Mouse (Mus musculus): ENCODE data around the gene Rngtt. TPM values are rescaled to one million over a fixed set of nuclear protein-coding genes. Genes with fewer than 3 reads are reported as not detected.

The Rngtt gene
- total and polyA plus RNA-seq, 3 experiments: 15.0 to 18.7 TPM; not detected in 1

GRCm38 (mm10) chr4:33303057-33303456 is 7.1 kb upstream of the Rngtt start:
- TF ChIP-seq ZKSCAN1 (IDR thresholded peaks at IDR 0.05; ENCODE audit: low read depth, low read length): no peak
- TF ChIP-seq MAFK (IDR thresholded peaks at IDR 0.05; ENCODE audit: borderline replicate concordance, low read depth, low read length): no peak
- TF ChIP-seq E2F4 (IDR thresholded peaks at IDR 0.05; ENCODE audit: borderline replicate concordance, low read depth, low read length): no peak
- TF ChIP-seq ELF1 (IDR thresholded peaks at IDR 0.05; ENCODE audit: low read depth, low read length): no peak
- Histone ChIP-seq H3K27me3 (ENCODE audit: control insufficient read depth in 1 of 2, insufficient read depth in 2 of 2, low read length in 2 of 2) (no peaks in the 10 kb centered on the region), H3K9me3 (replicated peaks; ENCODE audit: insufficient read depth, low read length) (no peaks in the 10 kb centered on the region)

DNA sequence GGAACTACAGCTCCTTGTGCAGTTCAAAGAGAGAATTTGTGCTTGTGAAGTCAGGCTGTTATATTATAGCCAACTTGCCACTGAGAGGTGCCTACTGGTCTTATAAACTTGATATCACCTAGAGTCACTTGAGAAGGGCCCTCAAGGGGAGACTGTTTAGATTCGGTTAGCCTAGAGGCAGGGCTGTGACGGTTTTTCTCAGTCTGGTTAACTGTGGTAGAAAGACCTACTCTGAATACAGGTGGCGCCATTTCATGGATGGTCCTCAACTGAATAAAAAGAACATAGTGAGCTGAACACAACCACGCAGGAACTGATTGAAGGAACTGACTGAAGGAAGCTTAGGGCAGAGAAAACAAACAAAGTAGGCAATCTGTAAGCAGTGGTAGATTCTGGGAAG is 3.0 kb upstream of the Rngtt start:
- Histone ChIP-seq H3K4me1 (ENCODE audit: control insufficient read depth in 1 of 2, insufficient read depth in 2 of 2, low read length in 2 of 2) (peaks cover 7% of the 10 kb centered on the region in 2 experiments; a peak in 3 of 4 replicates), H3K79me2 (ENCODE audit: control insufficient read depth, insufficient read depth, low read length, poor library complexity) (peaks cover 16% of the 10 kb centered on the region), H3K4me3 (ENCODE audit: control insufficient read depth in 1 of 2, insufficient read depth in 1 of 2, low read depth in 2 of 2, low read length in 2 of 2) (no peak overlapping the region), H3K9me3 (replicated peaks; ENCODE audit: insufficient read depth, low read length) (no peaks in the 10 kb centered on the region), H3K27me3 (ENCODE audit: control insufficient read depth in 1 of 2, insufficient read depth in 2 of 2, low read length in 2 of 2) (no peaks in the 10 kb centered on the region), H3K27ac (ENCODE audit: control insufficient read depth, low read depth, low read length) (no peak overlapping the region), H3K9ac (ENCODE audit: control insufficient read depth, low read depth, low read length, poor library complexity, severe bottlenecking) (no peak overlapping the region), H3K36me3 (ENCODE audit: control insufficient read depth in 1 of 2, insufficient read depth in 2 of 2, low read length in 2 of 2) (peaks cover 4 to 8% of the 10 kb centered on the region in 2 experiments; a peak in 2 of 4 replicates)
- DNase-seq (ENCODE audit: low read depth, low spot score): no peak
- peak in 1 of 3 experiments; percentile 25; a peak in 2 of 6 replicates for TF ChIP-seq CTCF (IDR thresholded peaks at IDR 0.05 in 2 of 3, conservative IDR thresholded peaks at IDR 0.05 in 1 of 3; ENCODE audit: control insufficient read depth in 1 of 3, insufficient read depth in 1 of 3, low read depth in 2 of 3, low read length in 3 of 3, poor library complexity in 1 of 3, severe bottlenecking in 1 of 3)
- no peak for TF ChIP-seq MXI1 (IDR thresholded peaks at IDR 0.05; ENCODE audit: low read depth, low read length)

More at GRCm38 (mm10) chr4:33303057-33303456, 7.1 kb upstream of the Rngtt start:
- Histone ChIP-seq H3K79me2 (ENCODE audit: control insufficient read depth, insufficient read depth, low read length, poor library complexity) (no peaks in the 10 kb centered on the region), H3K4me3 (ENCODE audit: control insufficient read depth in 1 of 2, insufficient read depth in 1 of 2, low read depth in 2 of 2, low read length in 2 of 2) (no peak overlapping the region), H3K4me1 (ENCODE audit: control insufficient read depth in 1 of 2, insufficient read depth in 2 of 2, low read length in 2 of 2) (no peaks in the 10 kb centered on the region), H3K36me3 (ENCODE audit: control insufficient read depth in 1 of 2, insufficient read depth in 2 of 2, low read length in 2 of 2) (no peaks in the 10 kb centered on the region), H3K9ac (ENCODE audit: control insufficient read depth, low read depth, low read length, poor library complexity, severe bottlenecking) (no peak overlapping the region), H3K27ac (ENCODE audit: control insufficient read depth, low read depth, low read length) (no peak overlapping the region)
- DNase-seq (ENCODE audit: low read depth, low spot score): no peak

DNA sequence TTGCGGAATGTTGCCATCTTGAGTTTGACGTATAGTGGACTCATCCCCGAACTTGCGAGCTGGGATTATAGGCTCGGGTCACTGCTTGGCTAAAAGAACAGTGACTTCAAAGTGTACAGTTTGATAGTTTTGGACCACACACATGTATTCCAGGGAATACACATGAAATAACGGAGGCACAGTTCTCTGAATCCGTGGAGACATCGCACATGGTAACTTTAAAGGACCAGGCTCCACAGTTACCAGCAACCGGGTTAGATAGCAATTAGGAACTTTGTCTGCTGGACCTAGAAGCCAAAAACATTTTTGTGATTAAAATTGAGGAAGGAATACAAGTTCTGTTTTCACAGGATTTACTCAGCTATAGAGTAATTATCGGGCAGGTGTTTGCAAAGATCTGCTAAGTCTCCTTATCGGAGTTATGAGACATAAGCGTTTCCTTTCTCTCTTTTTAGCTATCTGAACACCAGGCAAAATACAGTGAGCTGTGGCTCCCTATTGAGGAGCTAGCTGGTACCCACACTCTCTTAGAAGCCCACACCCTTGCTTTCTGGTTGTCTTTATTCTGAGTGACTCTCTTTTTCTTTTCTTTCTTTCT is 828 bp downstream of the Rngtt start:
- H3K27me3 ChIP-seq (ENCODE audit: control insufficient read depth in 1 of 2, insufficient read depth in 2 of 2, low read length in 2 of 2): no peaks in the 10 kb centered on the region
- peaks cover 42% of the 10 kb centered on the region for H3K79me2 ChIP-seq (ENCODE audit: control insufficient read depth, insufficient read depth, low read length, poor library complexity)
- peaks cover 4 to 16% of the 10 kb centered on the region in 2 experiments for H3K36me3 ChIP-seq (ENCODE audit: control insufficient read depth in 1 of 2, insufficient read depth in 2 of 2, low read length in 2 of 2)
- no peaks in the 10 kb centered on the region for H3K9me3 ChIP-seq (replicated peaks; ENCODE audit: insufficient read depth, low read length)
- H3K9ac ChIP-seq (ENCODE audit: control insufficient read depth, low read depth, low read length, poor library complexity, severe bottlenecking): peak overlapping the region; percentile 96
- H3K4me3 ChIP-seq (ENCODE audit: control insufficient read depth in 1 of 2, insufficient read depth in 1 of 2, low read depth in 2 of 2, low read length in 2 of 2): peak overlapping the region; percentile 91 to 98
- DNase-seq (ENCODE audit: low read depth, low spot score): peak; percentile 75
- peaks cover 9 to 11% of the 10 kb centered on the region in 2 experiments for H3K4me1 ChIP-seq (ENCODE audit: control insufficient read depth in 1 of 2, insufficient read depth in 2 of 2, low read length in 2 of 2)
- peak overlapping the region; percentile 93 for H3K27ac ChIP-seq (ENCODE audit: control insufficient read depth, low read depth, low read length)
- TF ChIP-seq KAT2A (conservative IDR thresholded peaks at IDR 0.05; ENCODE audit: low read depth, low read length): no peak
- peak; percentile 68 for TF ChIP-seq MAX (IDR thresholded peaks at IDR 0.05; ENCODE audit: low read length)
- TF ChIP-seq MXI1 (IDR thresholded peaks at IDR 0.05; ENCODE audit: low read depth, low read length): peak; percentile 88
- no peak for TF ChIP-seq RAD21 (IDR thresholded peaks at IDR 0.05; ENCODE audit: low read depth, low read length)
- TF ChIP-seq POLR2A (IDR thresholded peaks at IDR 0.05; ENCODE audit: control insufficient read depth in 1 of 2, insufficient read depth in 1 of 2, low read depth in 1 of 2, low read length in 2 of 2, poor library complexity in 1 of 2): no peak
- TF ChIP-seq ZNF384 (IDR thresholded peaks at IDR 0.05; ENCODE audit: low read depth, low read length): no peak
- no peak for TF ChIP-seq USF1 (IDR thresholded peaks at IDR 0.05; ENCODE audit: low read depth, low read length)
- TF ChIP-seq MAZ (IDR thresholded peaks at IDR 0.05; ENCODE audit: low read depth, low read length): no peak
- TF ChIP-seq NRF1 (IDR thresholded peaks at IDR 0.05; ENCODE audit: insufficient read depth, low read depth, low read length, poor library complexity, severe bottlenecking): no peak
- TF ChIP-seq POLR2AphosphoS2 (IDR thresholded peaks at IDR 0.05; ENCODE audit: low read length): no peak
- peak; percentile 82 for TF ChIP-seq TCF12 (IDR thresholded peaks at IDR 0.05; ENCODE audit: low read depth, low read length)
- TF ChIP-seq ZMIZ1 (IDR thresholded peaks at IDR 0.05; ENCODE audit: low read depth, low read length): no peak
- no peak for TF ChIP-seq USF2 (IDR thresholded peaks at IDR 0.05; ENCODE audit: borderline replicate concordance in 1 of 2, insufficient read depth in 1 of 2, low read depth in 1 of 2, low read length in 2 of 2)
- TF ChIP-seq E2F4 (IDR thresholded peaks at IDR 0.05; ENCODE audit: borderline replicate concordance, low read depth, low read length): no peak
- no peak for TF ChIP-seq UBTF (IDR thresholded peaks at IDR 0.05; ENCODE audit: borderline replicate concordance, insufficient read depth, low read depth, low read length)
- TF ChIP-seq CHD2 (IDR thresholded peaks at IDR 0.05; ENCODE audit: low read length): no peak
- TF ChIP-seq ELF1 (IDR thresholded peaks at IDR 0.05; ENCODE audit: low read depth, low read length): no peak; the same call in 1 of the 2 replicates
- TF ChIP-seq TBP (IDR thresholded peaks at IDR 0.05; ENCODE audit: low read depth, low read length): no peak
- TF ChIP-seq BHLHE40 (IDR thresholded peaks at IDR 0.05; ENCODE audit: borderline replicate concordance, low read depth, low read length): no peak
- TF ChIP-seq ETS1 (IDR thresholded peaks at IDR 0.05; ENCODE audit: low read depth, low read length): peak; percentile 85
- TF ChIP-seq GABPA (IDR thresholded peaks at IDR 0.05; ENCODE audit: low read depth, low read length): no peak
- TF ChIP-seq MAFK (IDR thresholded peaks at IDR 0.05; ENCODE audit: borderline replicate concordance, low read depth, low read length): no peak
